Mouse (Mus musculus) mesoderm, embryonic 11.5 days (tissue): ENCODE results near the gene Pbx3.

Experiments used
- DNase-seq: peaks from one replicate; pipeline ENCODE4 v3.0.0-alpha.2; 2012; ENCODE audit warnings: low read depth, low spot score

Gene Pbx3

DNA sequence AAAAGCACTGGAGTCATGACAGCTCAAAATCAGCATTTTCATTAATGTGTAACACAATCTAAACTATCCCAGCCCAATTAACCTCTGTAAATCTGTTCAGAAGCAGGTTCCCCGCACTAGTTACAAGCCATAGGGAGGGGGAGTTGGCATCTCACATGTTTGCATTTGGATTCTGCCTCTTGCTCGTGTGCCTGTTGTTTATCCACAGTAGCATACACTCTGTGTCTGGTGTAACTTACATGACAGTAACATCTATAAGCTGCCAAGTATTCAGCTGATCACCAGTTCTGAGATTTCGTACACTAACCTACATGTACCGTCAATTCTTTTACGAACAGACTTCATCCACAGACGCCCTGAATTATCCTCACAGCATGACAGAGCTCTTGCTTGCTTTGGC, 147.5 kb downstream of the Pbx3 start:
- no peak for DNase-seq

DNA sequence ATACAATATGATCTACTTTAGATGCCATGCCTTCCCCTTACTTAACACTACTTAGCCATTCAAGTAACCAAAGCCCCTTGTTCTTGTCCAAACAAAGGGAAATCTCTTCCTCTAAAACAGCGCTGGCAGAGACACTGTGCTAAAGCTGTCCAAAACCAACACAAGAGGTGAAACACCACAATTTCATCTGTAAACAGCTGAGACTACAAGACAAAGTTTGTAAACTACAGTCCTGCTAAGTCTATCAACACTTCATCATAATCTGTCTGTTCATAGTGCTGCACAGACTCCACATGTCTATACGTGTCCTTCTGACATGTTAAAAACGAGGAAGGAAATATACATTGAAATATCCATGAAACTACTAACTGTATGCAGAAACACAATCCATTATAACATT, 151.5 kb downstream of the Pbx3 start:
- DNase-seq, result no peak

DNA sequence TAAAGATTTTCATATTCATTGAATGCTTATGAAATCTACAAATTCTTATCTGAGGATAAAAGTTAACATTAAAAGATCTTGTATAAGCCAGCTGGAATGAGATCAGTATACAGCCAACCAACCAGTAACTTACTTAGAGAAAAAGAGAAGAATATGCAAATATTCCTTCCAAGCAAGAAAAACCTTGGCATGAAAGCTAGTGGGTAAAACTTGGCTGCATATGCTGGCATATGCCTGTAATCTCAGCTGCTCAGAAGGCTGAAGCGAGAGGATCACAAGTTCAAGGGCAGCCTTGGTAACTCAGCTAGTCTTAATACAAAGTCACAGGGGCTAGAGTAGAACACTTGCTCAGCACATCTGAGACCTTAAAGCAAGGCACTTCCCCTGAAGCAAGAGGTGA, 153.8 kb downstream of the Pbx3 start:
- no peak for DNase-seq

DNA sequence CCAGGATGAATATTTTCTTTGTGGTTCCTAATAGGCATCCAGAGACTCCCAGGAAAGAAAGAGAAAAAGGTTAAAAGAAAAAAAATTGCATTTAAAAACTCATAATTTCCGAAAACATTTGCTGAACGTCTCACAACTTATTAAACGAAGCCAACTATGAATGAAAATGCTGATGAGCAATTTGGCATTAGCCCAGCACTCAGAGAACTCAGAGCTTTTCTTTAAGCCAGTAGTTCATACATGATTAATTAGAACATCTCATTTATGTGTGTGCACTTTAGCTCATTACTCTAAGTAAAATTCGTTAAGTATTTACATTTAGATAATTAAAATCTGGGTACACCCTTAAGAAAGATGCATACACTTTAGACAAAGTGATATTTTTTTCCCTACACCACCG, 155.3 kb downstream of the Pbx3 start:
- DNase-seq, result no peak

DNA sequence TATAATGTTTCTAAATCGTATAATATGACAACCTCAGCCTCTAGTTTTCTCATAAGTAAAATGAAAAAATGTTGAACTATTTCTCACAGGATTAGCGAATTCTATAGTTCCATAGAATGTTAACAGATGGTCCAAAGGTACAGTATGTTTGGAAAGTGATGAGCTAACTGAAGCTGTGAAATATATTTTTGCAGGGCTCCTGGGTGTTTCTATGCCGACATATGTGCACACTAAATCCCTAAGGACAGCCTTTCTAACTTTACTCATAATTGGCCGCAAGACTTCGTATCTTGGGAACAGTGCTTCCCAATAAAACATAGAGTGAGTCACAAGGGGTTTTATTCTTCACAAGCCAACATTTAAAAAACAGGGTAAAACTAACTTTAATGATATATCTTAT, 157.4 kb downstream of the Pbx3 start:
- no peak for DNase-seq

DNA sequence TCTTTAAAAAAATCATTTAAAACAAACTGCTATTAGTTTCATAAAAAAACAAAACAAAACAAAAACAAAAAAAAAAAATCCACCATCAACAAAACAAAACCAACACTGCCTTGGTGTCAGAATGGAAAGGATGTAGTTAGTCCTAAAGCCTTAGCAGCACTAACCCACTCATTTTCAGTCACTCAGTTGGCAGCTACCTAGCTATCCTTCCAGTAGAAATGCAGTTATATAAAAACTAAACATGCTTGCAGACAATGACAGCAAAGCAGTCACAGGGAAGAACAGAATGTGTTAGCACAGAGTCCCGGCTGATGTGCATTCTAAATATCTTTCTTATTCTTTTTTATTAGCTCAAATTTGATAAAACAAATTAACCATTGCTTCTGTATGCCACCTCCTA, 160.5 kb downstream of the Pbx3 start:
- no peak for DNase-seq

- DNase-seq, result no peak
These were observed 168.1 kb downstream of the Pbx3 start for GRCm38 (mm10) chr2:34204797-34205196.

GRCm38 (mm10) chr2:34204325-34204724, 168.6 kb downstream of the Pbx3 start:
- no peak for DNase-seq

GRCm38 (mm10) chr2:34193870-34194820, 178.8 kb downstream of the Pbx3 start:
- DNase-seq, result no peak

GRCm38 (mm10) chr2:34193276-34193675, 179.7 kb downstream of the Pbx3 start:
- no peak for DNase-seq

DNA sequence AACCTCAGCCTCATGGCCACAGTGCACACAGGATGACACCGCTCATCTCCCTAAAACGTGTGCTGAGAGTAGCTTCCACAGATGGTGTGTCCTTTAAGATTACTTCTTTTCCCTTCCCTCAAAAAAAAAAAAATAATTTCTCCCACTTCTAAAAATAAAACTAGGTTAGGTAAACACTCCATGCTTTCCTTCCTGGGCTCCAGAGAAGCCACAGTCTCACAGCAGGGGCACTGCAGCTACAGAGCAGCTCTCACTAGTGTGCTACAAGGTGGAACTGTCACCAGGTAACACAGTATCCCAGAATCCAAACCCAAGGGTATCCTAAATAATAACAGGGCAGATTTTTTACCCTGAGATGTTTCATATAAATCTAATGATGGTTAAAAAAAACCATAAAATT, 185.6 kb downstream of the Pbx3 start:
- no peak for DNase-seq

DNA sequence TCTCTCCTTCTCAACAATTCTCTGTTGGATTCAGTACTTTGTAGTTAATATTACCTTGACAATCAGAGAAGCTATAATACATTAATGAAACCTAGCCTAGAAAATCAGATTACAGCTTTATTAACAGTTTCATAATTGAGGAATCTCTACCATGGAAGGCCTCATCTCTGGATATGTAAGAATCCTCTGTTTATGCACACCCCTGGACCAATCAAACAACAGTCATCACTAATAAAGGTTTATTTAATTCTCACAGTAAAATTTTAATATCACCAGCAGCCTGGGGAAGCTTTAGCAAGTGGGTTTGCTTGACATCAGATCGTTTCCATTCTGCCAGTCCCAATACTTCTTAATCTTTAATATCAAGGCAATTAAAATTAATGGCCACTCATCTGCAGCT, 191.3 kb downstream of the Pbx3 start:
- no peak for DNase-seq

GRCm38 (mm10) chr2:34179299-34179698, 193.6 kb downstream of the Pbx3 start:
- DNase-seq, result no peak

DNA sequence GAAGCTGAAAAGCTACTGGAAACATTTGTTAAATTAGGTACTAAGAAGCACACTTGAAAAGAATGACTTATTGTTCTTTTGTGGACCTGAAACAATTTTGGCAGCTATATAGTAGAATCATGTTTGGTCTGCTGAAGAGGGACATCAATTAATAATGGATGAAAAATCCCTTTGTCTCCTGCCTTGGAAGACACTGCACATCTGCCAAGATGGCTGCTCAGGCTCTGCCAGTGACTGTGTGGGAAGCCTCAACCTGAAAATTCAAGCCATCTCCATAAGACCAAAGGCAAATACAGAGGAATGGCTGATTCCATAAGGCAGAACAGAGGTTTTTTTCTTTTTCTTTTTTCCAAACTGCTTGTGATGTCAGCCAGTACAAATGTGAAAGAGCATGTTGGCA, 194.3 kb downstream of the Pbx3 start:
- no peak for DNase-seq

- no peak for DNase-seq
These were observed 202.5 kb downstream of the Pbx3 start for GRCm38 (mm10) chr2:34170424-34170823.

GRCm38 (mm10) chr2:34169626-34170025, 203.3 kb downstream of the Pbx3 start:
- no peak for DNase-seq

GRCm38 (mm10) chr2:34168191-34168590, 204.8 kb downstream of the Pbx3 start:
- no peak for DNase-seq

GRCm38 (mm10) chr2:34162484-34162883, 210.5 kb downstream of the Pbx3 start:
- DNase-seq, result no peak

DNA sequence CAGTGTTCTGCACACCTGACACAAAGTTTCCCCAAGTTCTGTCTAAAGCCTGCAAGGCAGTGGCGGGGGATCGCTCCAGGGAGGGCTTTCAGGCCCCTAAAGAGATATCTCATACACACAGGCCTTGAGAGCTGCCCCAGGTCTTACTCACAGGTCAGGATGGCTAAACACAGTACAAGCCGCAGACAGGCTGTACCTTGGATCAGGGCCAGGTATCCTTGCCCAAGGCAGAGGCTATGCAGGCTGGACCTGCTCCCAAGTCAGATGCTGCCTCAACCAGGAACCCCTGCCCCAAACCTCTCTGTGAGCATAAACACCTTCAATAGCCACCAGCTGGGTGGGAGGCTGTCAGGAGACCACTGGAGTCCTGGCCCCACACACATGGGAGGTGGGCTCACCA, 215.2 kb downstream of the Pbx3 start:
- DNase-seq, result no peak

DNA sequence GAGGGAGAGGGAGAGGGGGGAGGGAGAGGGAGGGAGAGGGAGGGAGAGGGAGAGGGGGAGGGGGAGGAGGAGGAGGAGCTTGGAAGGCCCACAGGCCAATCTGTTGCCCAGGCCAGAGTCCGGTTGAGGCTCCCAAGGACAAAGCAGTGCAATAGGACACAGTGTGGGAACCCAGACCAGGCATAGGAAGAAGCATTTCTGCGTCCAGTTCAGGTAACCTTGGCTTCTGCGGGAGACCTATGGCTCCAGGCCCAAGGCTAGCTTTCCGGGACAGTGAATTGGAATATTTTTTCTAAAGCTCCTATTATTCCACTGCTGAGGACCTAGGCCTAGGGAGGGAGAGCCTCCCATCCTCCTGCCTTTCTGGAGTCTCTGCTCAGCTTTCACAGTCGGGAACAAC, 218.1 kb downstream of the Pbx3 start:
- no peak for DNase-seq

DNA sequence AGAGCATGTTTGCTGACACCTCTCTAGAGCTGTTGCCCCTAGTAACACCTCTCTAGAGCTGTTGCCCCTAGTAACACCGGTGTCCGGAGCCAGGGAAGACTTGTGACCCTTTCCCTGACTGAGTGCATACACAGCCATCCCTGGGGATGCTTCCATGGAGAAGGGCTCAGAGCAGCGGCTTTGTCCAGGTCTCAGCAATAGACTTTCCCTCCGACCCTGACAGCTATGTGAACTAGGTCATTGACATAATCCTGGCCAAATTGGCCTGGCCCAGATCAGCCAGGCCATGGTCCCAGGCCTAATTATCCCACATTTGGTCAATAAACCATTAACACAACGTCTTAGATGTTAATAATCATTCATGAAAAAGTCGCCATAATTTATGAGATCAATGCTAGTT, 219.6 kb downstream of the Pbx3 start:
- no peak for DNase-seq

DNA sequence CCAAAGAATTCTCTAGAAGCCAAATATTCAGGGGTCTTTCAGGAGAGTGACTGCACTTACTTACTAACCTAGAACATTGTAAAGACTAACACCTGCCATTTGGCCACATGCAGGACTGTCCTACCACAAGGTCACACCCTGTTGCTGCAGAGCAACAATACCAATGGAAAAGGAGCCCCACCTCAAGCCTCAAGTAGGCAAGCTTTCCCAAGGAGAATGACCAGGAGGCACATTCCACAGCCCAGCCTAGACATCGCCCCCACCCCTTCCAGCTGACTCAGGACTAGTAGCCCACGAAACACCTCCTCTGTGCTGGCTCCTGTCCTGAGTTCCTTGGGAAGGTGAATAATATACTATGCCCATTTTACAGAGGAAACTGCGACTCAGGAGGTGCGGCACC, 222.4 kb downstream of the Pbx3 start:
- no peak for DNase-seq

DNA sequence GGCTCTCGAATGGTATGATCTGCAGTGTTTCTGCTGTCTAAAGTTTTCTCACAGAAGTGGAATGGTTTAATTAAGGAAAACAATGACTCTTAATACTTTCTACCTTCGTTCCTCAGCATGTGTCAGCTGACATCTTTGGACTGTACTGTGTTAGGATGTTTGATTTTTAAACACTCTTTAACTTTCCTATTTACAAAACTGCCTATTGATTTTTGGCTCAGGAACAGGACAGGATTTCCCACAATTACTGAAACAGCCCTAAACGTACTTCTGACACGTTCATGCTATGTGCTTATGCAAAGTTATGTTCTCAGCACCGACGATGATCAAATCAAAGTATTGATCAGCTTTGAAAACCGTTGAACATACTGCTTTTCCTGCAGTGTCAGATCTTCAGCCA, 224.7 kb downstream of the Pbx3 start:
- no peak for DNase-seq

GRCm38 (mm10) chr2:34147476-34147875, 225.5 kb downstream of the Pbx3 start:
- no peak for DNase-seq
